Mouse (Mus musculus): ENCODE results near the gene Dkkl1. TPM values are rescaled to one million over a fixed set of nuclear protein-coding genes. Genes with fewer than 3 reads are reported as not detected.
"Not testable (repeated sequence)": the region's sequence is repeated elsewhere in the genome, so short reads cannot be mapped to it uniquely, and the experiment has no call there.

Dkkl1 gene
- polyA plus RNA-seq (2012; rRNA removed): 1,273 and 1,348 TPM in 2 replicates

GRCm38 (mm10) chr7:45211851-45212251 is at the start of gene Dkkl1:
Gene Dkkl1 (minus strand): TSS chr7:45212147.
- H3K4me3 ChIP-seq (ENCODE audit: control insufficient read depth, low read depth, low read length): peak within 1 kb of the TSS; percentile 93
- H3K27ac ChIP-seq (ENCODE audit: control insufficient read depth, insufficient read depth, low read depth, low read length): peak within 1 kb of the TSS; percentile 97
- peaks cover 8% of the 10 kb centered on the region for H3K4me1 ChIP-seq (ENCODE audit: control insufficient read depth, insufficient read depth, low read length)
- TF ChIP-seq POLR2A (IDR thresholded peaks at IDR 0.05; ENCODE audit: control insufficient read depth, low read depth, low read length): no peak
- peaks cover 7% of the 10 kb centered on the region for H3K36me3 ChIP-seq (ENCODE audit: control insufficient read depth, insufficient read depth, low read length)
- H3K27me3 ChIP-seq (ENCODE audit: control insufficient read depth, insufficient read depth, low read length): no peaks in the 10 kb centered on the region

- H3K36me3 ChIP-seq (ENCODE audit: control insufficient read depth, insufficient read depth, low read length): no peaks in the 10 kb centered on the region
- H3K4me1 ChIP-seq (ENCODE audit: control insufficient read depth, insufficient read depth, low read length): no peaks in the 10 kb centered on the region
- H3K4me3 ChIP-seq (ENCODE audit: control insufficient read depth, low read depth, low read length): no peak overlapping the region
- no peak overlapping the region for H3K27ac ChIP-seq (ENCODE audit: control insufficient read depth, insufficient read depth, low read depth, low read length)
- TF ChIP-seq POLR2A (IDR thresholded peaks at IDR 0.05; ENCODE audit: control insufficient read depth, low read depth, low read length) (no peak), CTCF (IDR thresholded peaks at IDR 0.05; ENCODE audit: control insufficient read depth, insufficient read depth, insufficient replicate concordance, low read depth, low read length) (no peak)
- no peaks in the 10 kb centered on the region for H3K27me3 ChIP-seq (ENCODE audit: control insufficient read depth, insufficient read depth, low read length)
Measured at GRCm38 (mm10) chr7:45259281-45259680, 47.3 kb upstream of the Dkkl1 start.

DNA sequence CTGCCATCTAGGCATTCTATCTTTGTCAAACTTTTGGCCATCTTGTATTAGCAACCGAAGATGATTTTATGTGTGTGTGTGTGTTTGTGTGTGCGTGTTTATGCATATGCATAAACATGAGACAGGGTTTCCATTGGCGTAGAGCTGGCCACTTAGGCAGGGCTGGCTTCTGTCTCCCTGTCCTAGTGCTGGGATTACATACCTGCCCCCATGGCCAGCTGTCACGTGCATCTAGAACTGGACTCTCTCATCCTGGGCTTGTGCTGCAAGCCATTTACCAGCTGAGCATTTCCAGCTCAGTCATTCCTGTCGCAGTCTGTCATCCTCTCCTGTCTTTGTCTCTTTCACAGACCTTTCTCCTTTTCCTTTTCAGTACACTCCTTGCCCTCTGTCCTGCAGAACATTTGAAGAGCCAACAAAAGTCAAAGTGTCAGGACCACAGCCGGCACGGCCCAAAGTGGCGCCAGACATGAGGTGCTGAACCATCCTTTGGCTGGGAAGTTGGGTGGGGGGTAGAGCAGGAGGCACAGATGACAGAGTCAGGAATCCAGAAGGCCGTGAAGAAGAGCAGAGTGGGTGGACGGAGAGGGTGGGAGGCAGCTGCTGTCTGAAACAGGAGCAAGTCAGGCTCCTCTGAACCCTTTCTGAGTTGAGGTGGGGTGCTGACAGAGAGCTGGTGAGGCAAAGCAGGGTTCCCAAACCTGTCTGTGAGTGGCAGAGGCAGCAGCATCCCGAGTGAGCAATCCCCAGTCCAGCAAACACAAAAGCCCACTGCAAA is 45.3 kb upstream of the Dkkl1 start:
- Histone ChIP-seq H3K4me3 (ENCODE audit: control insufficient read depth, low read depth, low read length) (no peak overlapping the region), H3K27me3 (ENCODE audit: control insufficient read depth, insufficient read depth, low read length) (no peaks in the 10 kb centered on the region), H3K4me1 (ENCODE audit: control insufficient read depth, insufficient read depth, low read length) (no peaks in the 10 kb centered on the region), H3K36me3 (ENCODE audit: control insufficient read depth, insufficient read depth, low read length) (no peaks in the 10 kb centered on the region), H3K27ac (ENCODE audit: control insufficient read depth, insufficient read depth, low read depth, low read length) (no peak overlapping the region)
- TF ChIP-seq CTCF (IDR thresholded peaks at IDR 0.05; ENCODE audit: control insufficient read depth, insufficient read depth, insufficient replicate concordance, low read depth, low read length) (no peak), POLR2A (IDR thresholded peaks at IDR 0.05; ENCODE audit: control insufficient read depth, low read depth, low read length) (no peak)

DNA sequence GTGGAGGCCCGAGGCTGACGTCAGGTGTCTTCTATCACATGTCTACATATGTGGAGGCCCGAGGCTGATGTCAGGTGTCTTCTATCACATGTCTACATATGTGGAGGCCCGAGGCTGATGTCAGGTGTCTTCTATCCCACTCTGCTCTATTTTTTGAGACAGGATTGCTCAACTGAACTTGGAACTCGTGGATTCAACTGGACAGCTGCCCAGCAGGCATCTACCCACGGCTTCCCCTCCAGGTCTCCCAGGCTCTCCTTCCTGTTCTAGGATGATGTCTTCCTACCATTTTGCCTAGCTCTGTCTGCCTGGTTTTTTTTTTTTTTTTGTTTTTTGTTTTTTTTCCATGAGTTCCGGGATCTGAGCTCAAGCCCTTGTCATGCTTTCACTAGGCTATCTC is 43.9 kb upstream of the Dkkl1 start:
- not testable (repeated sequence) for H3K27me3 ChIP-seq (ENCODE audit: control insufficient read depth, insufficient read depth, low read length); H3K4me1 ChIP-seq (ENCODE audit: control insufficient read depth, insufficient read depth, low read length); H3K27ac ChIP-seq (ENCODE audit: control insufficient read depth, insufficient read depth, low read depth, low read length); H3K4me3 ChIP-seq (ENCODE audit: control insufficient read depth, low read depth, low read length); H3K36me3 ChIP-seq (ENCODE audit: control insufficient read depth, insufficient read depth, low read length)

DNA sequence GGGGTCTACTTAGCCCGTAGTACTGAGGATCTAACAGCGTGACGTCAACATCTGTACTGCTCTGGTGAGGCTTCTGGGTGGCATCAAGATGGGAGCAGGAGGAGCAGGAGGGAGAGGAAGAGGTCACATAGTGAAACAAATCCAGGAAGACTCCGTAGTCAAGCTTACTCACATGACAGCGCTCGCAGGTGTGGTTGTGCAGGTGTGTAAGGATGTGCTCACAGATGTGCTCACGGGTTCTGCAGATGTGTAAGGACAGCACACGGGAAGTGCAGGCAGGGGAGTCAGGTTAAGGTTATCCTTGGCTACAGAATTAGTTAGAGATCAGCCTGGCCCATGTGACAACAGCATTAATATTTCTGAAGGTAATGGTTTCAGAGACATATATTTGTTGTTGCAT is 41.9 kb upstream of the Dkkl1 start:
- H3K4me3 ChIP-seq (ENCODE audit: control insufficient read depth, low read depth, low read length): no peak overlapping the region
- no peak overlapping the region for H3K27ac ChIP-seq (ENCODE audit: control insufficient read depth, insufficient read depth, low read depth, low read length)
- no peaks in the 10 kb centered on the region for H3K4me1 ChIP-seq (ENCODE audit: control insufficient read depth, insufficient read depth, low read length)
- TF ChIP-seq CTCF (IDR thresholded peaks at IDR 0.05; ENCODE audit: control insufficient read depth, insufficient read depth, insufficient replicate concordance, low read depth, low read length) (no peak), POLR2A (IDR thresholded peaks at IDR 0.05; ENCODE audit: control insufficient read depth, low read depth, low read length) (no peak)
- H3K27me3 ChIP-seq (ENCODE audit: control insufficient read depth, insufficient read depth, low read length): no peaks in the 10 kb centered on the region
- H3K36me3 ChIP-seq (ENCODE audit: control insufficient read depth, insufficient read depth, low read length): no peaks in the 10 kb centered on the region

GRCm38 (mm10) chr7:45247666-45248065 is 35.7 kb upstream of the Dkkl1 start:
- Histone ChIP-seq H3K27me3 (ENCODE audit: control insufficient read depth, insufficient read depth, low read length) (no peaks in the 10 kb centered on the region), H3K27ac (ENCODE audit: control insufficient read depth, insufficient read depth, low read depth, low read length) (no peak overlapping the region), H3K4me3 (ENCODE audit: control insufficient read depth, low read depth, low read length) (no peak overlapping the region), H3K4me1 (ENCODE audit: control insufficient read depth, insufficient read depth, low read length) (no peaks in the 10 kb centered on the region), H3K36me3 (ENCODE audit: control insufficient read depth, insufficient read depth, low read length) (no peaks in the 10 kb centered on the region)
- TF ChIP-seq CTCF (IDR thresholded peaks at IDR 0.05; ENCODE audit: control insufficient read depth, insufficient read depth, insufficient replicate concordance, low read depth, low read length) (no peak), POLR2A (IDR thresholded peaks at IDR 0.05; ENCODE audit: control insufficient read depth, low read depth, low read length) (no peak)

- Histone ChIP-seq H3K27me3 (ENCODE audit: control insufficient read depth, insufficient read depth, low read length) (no peaks in the 10 kb centered on the region), H3K4me3 (ENCODE audit: control insufficient read depth, low read depth, low read length) (peak overlapping the region; percentile 80), H3K36me3 (ENCODE audit: control insufficient read depth, insufficient read depth, low read length) (no peaks in the 10 kb centered on the region), H3K27ac (ENCODE audit: control insufficient read depth, insufficient read depth, low read depth, low read length) (peak overlapping the region; percentile 95), H3K4me1 (ENCODE audit: control insufficient read depth, insufficient read depth, low read length) (peaks cover 17% of the 10 kb centered on the region)
- no peak for TF ChIP-seq CTCF (IDR thresholded peaks at IDR 0.05; ENCODE audit: control insufficient read depth, insufficient read depth, insufficient replicate concordance, low read depth, low read length)
- TF ChIP-seq POLR2A (IDR thresholded peaks at IDR 0.05; ENCODE audit: control insufficient read depth, low read depth, low read length): no peak
Measured at GRCm38 (mm10) chr7:45241389-45241749, 29.4 kb upstream of the Dkkl1 start.
